Mouse (Mus musculus) right cerebral cortex, postnatal 10 days (tissue): ENCODE measurements around the gene Vmn1r49.
"Not testable (repeated sequence)": the region's sequence is repeated elsewhere in the genome, so short reads cannot be mapped to it uniquely, and the experiment has no call there.

Source experiments
- DNase-seq, 2 experiments: peaks; one replicate each; pipeline ENCODE4 v3.0.0; 2021; ENCODE audit warnings: low spot score in 2 of 2

The Vmn1r49 gene

GRCm38 (mm10) chr6:90078406-90078805 lies at the start of gene Vmn1r49:
Gene Vmn1r49, minus strand, starts transcription at chr6:90078506.
- no peak for DNase-seq

DNA sequence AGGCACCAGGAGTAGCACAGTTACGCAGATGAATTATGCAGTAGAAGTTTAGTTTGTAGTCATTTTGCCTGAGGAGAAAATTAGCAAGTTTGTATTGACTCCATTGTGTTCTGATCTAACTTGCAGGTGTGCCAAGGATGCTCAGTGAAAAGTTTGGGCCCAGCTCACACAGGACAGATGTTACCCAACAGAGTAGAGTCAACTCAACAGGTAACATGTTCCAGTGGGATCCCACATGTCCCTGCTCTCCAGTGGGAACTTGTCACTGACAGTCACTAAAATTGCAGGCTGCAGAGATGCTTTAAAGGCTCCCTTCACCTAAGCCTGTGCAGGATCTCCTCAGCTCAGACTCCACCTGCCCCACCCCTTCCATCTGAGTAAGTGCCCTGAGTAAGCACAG lies 44.0 kb upstream of the Vmn1r49 start, which contains the start of gene Vmn1r51:
Gene Vmn1r51 (plus strand): TSS at position 301 of the 400 bp plus-strand sequence.
- not testable (repeated sequence) for DNase-seq

- DNase-seq, result no peak
Measured at GRCm38 (mm10) chr6:90101130-90101529, 22.8 kb upstream of the Vmn1r49 start, which contains the start of gene Vmn1r50. Gene Vmn1r50, plus strand, starts transcription at chr6:90101430.

- no peak for DNase-seq
Measured at GRCm38 (mm10) chr6:90100566-90100965, 22.3 kb upstream of the Vmn1r49 start.

DNA sequence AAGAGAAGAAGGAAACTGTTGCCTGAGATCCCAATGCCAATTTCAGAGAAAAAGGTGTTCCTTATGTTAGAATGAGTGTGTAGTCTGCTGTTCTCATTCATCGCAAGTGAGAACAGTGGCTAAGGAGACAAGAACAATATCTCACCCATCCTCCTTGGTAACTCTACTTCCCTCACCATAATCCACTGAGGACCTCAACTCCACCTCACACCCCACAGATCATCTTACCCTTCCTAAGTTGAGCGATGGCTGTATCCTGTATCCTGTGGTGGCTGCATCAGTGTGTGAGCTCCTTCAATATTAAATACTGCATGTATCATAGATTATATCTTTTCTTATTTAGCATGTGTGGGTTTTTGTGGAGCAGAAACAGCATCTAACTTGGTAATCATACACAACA lies 41.6 kb downstream of the Vmn1r49 start, which contains the start of gene Vmn1r48:
Gene Vmn1r48 (minus strand): TSS at position 101 of the 400 bp plus-strand sequence.
- not testable (repeated sequence) for DNase-seq
